Mouse (Mus musculus) midbrain, embryonic 14.5 days (tissue): ENCODE measurements at regions not wholly inside any gene's neighbourhood (a gene's known extent, or its start where the extent isn't known, plus 50 kb on each side); places are given as distances from the start of the nearest gene placed in this dataset.

Experiments
- ATAC-seq: fragments of 200-750 bp; cut with Nextera tagmentation; 2 replicates; pipeline ENCODE4 v1.8.0; 2017; ENCODE audit warnings: moderate number of reproducible peaks, moderate library complexity; ENCODE audit not compliant: low FRiP score, low TSS enrichment
- DNase-seq: peaks from one replicate; pipeline ENCODE4 v3.0.0-alpha.2; 2015
- H3K27ac ChIP-seq: fragments of 300-500 bp; sonication (generic); replicated peaks from 2 replicates; pipeline ENCODE4 v1.5.1; 2014; ENCODE audit warnings: mild to moderate bottlenecking, low read depth, low read length, moderate library complexity
- H3K27me3 ChIP-seq: fragments of 300-500 bp; sonication (generic); 2 replicates; pipeline ENCODE4 v1.6.1; 2014; ENCODE audit warnings: low read length, control low read depth, mixed read lengths; ENCODE audit not compliant: control insufficient read depth, insufficient read depth
- H3K36me3 ChIP-seq: fragments of 300-500 bp; sonication (generic); 2 replicates; pipeline ENCODE4 v1.6.1; 2014; ENCODE audit warnings: low read length, control low read depth; ENCODE audit not compliant: control insufficient read depth, insufficient read depth
- H3K4me1 ChIP-seq: fragments of 300-500 bp; sonication (generic); 2 replicates; pipeline ENCODE4 v1.6.1; 2014; ENCODE audit warnings: mild to moderate bottlenecking, antibody characterized with exemption, low read length, control low read depth; ENCODE audit not compliant: control insufficient read depth, insufficient read depth
- H3K4me2 ChIP-seq: fragments of 300-500 bp; sonication (generic); 2 replicates; pipeline ENCODE4 v1.6.1; 2014; ENCODE audit warnings: mild to moderate bottlenecking, low read length, moderate library complexity
- H3K4me3 ChIP-seq: fragments of 300-500 bp; sonication (generic); replicated peaks from 2 replicates; pipeline ENCODE4 v1.5.1; 2014; ENCODE audit warnings: low read depth, low read length
- H3K9ac ChIP-seq: fragments of 300-500 bp; sonication (generic); replicated peaks from 2 replicates; pipeline ENCODE4 v1.6.1; 2014; ENCODE audit warnings: mild to moderate bottlenecking, low read length, moderate library complexity
- H3K9me3 ChIP-seq: fragments of 300-500 bp; sonication (generic); 2 replicates; pipeline ENCODE4 v1.6.1; 2016; ENCODE audit warnings: low read length, control low read depth, mixed read lengths; ENCODE audit not compliant: control insufficient read depth
- WGBS: fragments of 180-500 bp; shearing (Covaris S2); extraction: QIAGEN DNeasy Blood & Tissue Kit; methylation state at CpG from one replicate; pipeline ENCODE4 v1.1.7; 2014; 5-methylcytosine and 5-hydroxymethylcytosine counted together

GRCm38 (mm10) chr1:39143054-39143453 lies 50.5 kb upstream of the Npas2 start:
- DNase-seq (no peak), ATAC-seq (no peak)
- no peaks in the 10 kb centered on the region for H3K9me3 ChIP-seq
- H3K4me3 ChIP-seq: no peak overlapping the region
- no peaks in the 10 kb centered on the region for H3K4me1 ChIP-seq
- H3K4me2 ChIP-seq: no peak overlapping the region
- H3K27ac ChIP-seq: no peak overlapping the region
- no peaks in the 10 kb centered on the region for H3K27me3 ChIP-seq
- no peaks in the 10 kb centered on the region for H3K36me3 ChIP-seq
- no peak overlapping the region for H3K9ac ChIP-seq
- 83% methylated on average over 2 of the region's 2 CpGs for WGBS

- DNase-seq: no peak
These were observed 49.9 kb upstream of the Npas2 start for GRCm38 (mm10) chr1:39143626-39144025.

More at GRCm38 (mm10) chr1:39143626-39144025, 49.9 kb upstream of the Npas2 start:
- Histone ChIP-seq H3K27ac (no peak overlapping the region), H3K27me3 (no peaks in the 10 kb centered on the region), H3K36me3 (no peaks in the 10 kb centered on the region), H3K4me2 (no peak overlapping the region), H3K4me3 (no peak overlapping the region), H3K4me1 (no peaks in the 10 kb centered on the region), H3K9ac (no peak overlapping the region), H3K9me3 (no peaks in the 10 kb centered on the region)
- no peak for ATAC-seq
- WGBS: 75% methylated on average over 5 of the region's 5 CpGs
